In genomic region chr3:89997791-89998495, GRCm38 (mm10) we compare ENCODE assay signal across 8 mouse cellular contexts. TPM values are rescaled to one million over a fixed set of nuclear protein-coding genes. Genes with fewer than 3 reads are reported as not detected.
DNase-seq lines count a peak whose midpoint lies in the region; ATAC-seq and TF ChIP-seq lines count a peak whose summit lies in the region.

No protein-coding gene starts in this region.

- no peaks in the 10 kb centered on the region for H3K4me1 ChIP-seq in ES-Bruce4 (ENCODE audit: control insufficient read depth, insufficient read depth, low read length)
- peaks cover 8% of the 10 kb centered on the region; the same call in 1 of the 2 replicates for H3K4me1 ChIP-seq in heart, postnatal 0 days (ENCODE audit: control insufficient read depth, insufficient read depth)

- WGBS in heart, postnatal 0 days, result 13% methylated on average over 21 of the region's 23 CpGs

- H3K27me3 ChIP-seq in ES-Bruce4 (ENCODE audit: control insufficient read depth, insufficient read depth, low read length, poor library complexity, severe bottlenecking), result no peaks in the 10 kb centered on the region
- H3K27me3 ChIP-seq in heart, postnatal 0 days (ENCODE audit: control insufficient read depth, insufficient read depth, low read length), result no peaks in the 10 kb centered on the region

- intact Hi-C loops in left cerebral cortex, postnatal 10 days (cut with DNase I), result loop anchor here (5.0 kb wide), 1 partner anchor 36 kb away; the partner anchor contains the start of gene Atp8b2

- TF ChIP-seq CTCF in ES-Bruce4 (IDR thresholded peaks at IDR 0.05; ENCODE audit: low read depth, low read length), result no peak
- no peak for TF ChIP-seq CTCF in heart, postnatal 0 days (IDR thresholded peaks at IDR 0.05; ENCODE audit: low read depth)

- ATAC-seq in heart, postnatal 0 days (ENCODE audit: insufficient read depth, low read depth), result peak; percentile 40

- TF ChIP-seq EP300 in ES-Bruce4 (IDR thresholded peaks at IDR 0.05; ENCODE audit: insufficient read depth, low read depth, low read length), result no peak
- no peak for TF ChIP-seq EP300 in heart, postnatal 0 days (IDR thresholded peaks at IDR 0.05; ENCODE audit: low read depth)

- H3K4me3 ChIP-seq in ES-Bruce4 (ENCODE audit: low read depth, low read length), result peak overlapping the region; percentile 98
- peak overlapping the region; percentile 66 for H3K4me3 ChIP-seq in heart, postnatal 0 days (ENCODE audit: low read depth, low read length)

- H3K36me3 ChIP-seq in ES-Bruce4 (ENCODE audit: control insufficient read depth, insufficient read depth, low read length, poor library complexity, severe bottlenecking), result peaks cover 44% of the 10 kb centered on the region
- H3K36me3 ChIP-seq in heart, postnatal 0 days (replicated peaks; ENCODE audit: control insufficient read depth, insufficient read depth, low read length), result peaks cover 43% of the 10 kb centered on the region

- H3K9ac ChIP-seq in ES-Bruce4 (ENCODE audit: low read depth, poor library complexity, severe bottlenecking), result peak overlapping the region; percentile 87
- peak overlapping the region; percentile 76 for H3K9ac ChIP-seq in heart, postnatal 0 days (replicated peaks; ENCODE audit: low read depth, low read length)

- peak overlapping the region; percentile 97 for H3K4me2 ChIP-seq in heart, postnatal 0 days (ENCODE audit: low read depth, low read length)

- DNase-seq in cerebellum, adult 11 months, result peak; percentile 8
- no peak for DNase-seq in cerebellum, adult 9-11 months
- peak; percentile 4 for DNase-seq in embryo, embryonic 11.5 days (ENCODE audit: low read depth, low spot score)
- DNase-seq in heart, postnatal 0 days (ENCODE audit: low spot score), result peak; percentile 24
- peak; percentile 23 to 43 for DNase-seq in left cerebral cortex, postnatal 10 days (ENCODE audit: extremely low spot score in 1 of 2, low spot score in 2 of 2)
- peak; percentile 63 for DNase-seq in mesoderm, embryonic 11.5 days (ENCODE audit: low read depth, low spot score)
- peak; percentile 4 for DNase-seq in thymus, postnatal 25 days

- TF ChIP-seq POLR2A in ES-Bruce4 (IDR thresholded peaks at IDR 0.05; ENCODE audit: insufficient read depth, low read length), result no peak

- H3K9me3 ChIP-seq in ES-Bruce4 (replicated peaks; ENCODE audit: control insufficient read depth, insufficient read depth, low read length, poor library complexity, severe bottlenecking), result no peaks in the 10 kb centered on the region
- no peaks in the 10 kb centered on the region for H3K9me3 ChIP-seq in heart, postnatal 0 days (replicated peaks; ENCODE audit: control insufficient read depth, low read length)

- peak overlapping the region; percentile 87 for H3K27ac ChIP-seq in ES-Bruce4 (ENCODE audit: insufficient read depth, low read length)
- peak overlapping the region; percentile 77 for H3K27ac ChIP-seq in heart, postnatal 0 days (ENCODE audit: low read depth)

RNA-seq across cellular contexts. Expression of gene Hax1, which starts 0.6 kb away (rescaled TPM):
- polyA plus RNA-seq in ES-Bruce4 (2011; ENCODE audit: insufficient read depth, insufficient read length, low read depth, missing spikeins), result 169 and 170 TPM in 2 replicates
- 37.9 and 45.0 TPM in 2 replicates for total RNA-seq in heart, postnatal 0 days (2014; rRNA removed; ENCODE audit: low replicate concordance)
- 64.2 and 70.3 TPM in 2 replicates for polyA plus RNA-seq in heart, postnatal 0 days (2015; fragmentation: Nextera tagmentation; extraction: Ambion mirVana)
- total RNA-seq in left cerebral cortex, postnatal 10 days (2021), result 10 to 100 TPM; 53.4 to 60.2 TPM

RNA-seq across cellular contexts. Expression of gene Atp8b2, which starts 34.6 kb away (rescaled TPM):
- polyA plus RNA-seq in ES-Bruce4 (2011; ENCODE audit: insufficient read depth, insufficient read length, low read depth, missing spikeins), result 26.8 and 32.1 TPM in 2 replicates
- total RNA-seq in heart, postnatal 0 days (2014; rRNA removed; ENCODE audit: low replicate concordance), result 38.9 and 52.4 TPM in 2 replicates
- polyA plus RNA-seq in heart, postnatal 0 days (2015; fragmentation: Nextera tagmentation; extraction: Ambion mirVana), result 4.5 and 5.2 TPM in 2 replicates
- 10 to 100 TPM; 77.0 to 88.7 TPM for total RNA-seq in left cerebral cortex, postnatal 10 days (2021)

RNA-seq across cellular contexts. Expression of gene 4933434E20Rik, which starts 53.5 kb away (rescaled TPM):
- polyA plus RNA-seq in ES-Bruce4 (2011; ENCODE audit: insufficient read depth, insufficient read length, low read depth, missing spikeins), result 67.1 and 67.6 TPM in 2 replicates
- total RNA-seq in heart, postnatal 0 days (2014; rRNA removed; ENCODE audit: low replicate concordance), result 111 and 183 TPM in 2 replicates
- 151 and 165 TPM in 2 replicates for polyA plus RNA-seq in heart, postnatal 0 days (2015; fragmentation: Nextera tagmentation; extraction: Ambion mirVana)
- 10 to 100 TPM; 76.1 to 76.6 TPM for total RNA-seq in left cerebral cortex, postnatal 10 days (2021)

RNA-seq across cellular contexts. Expression of gene Ubap2l, which starts 54.5 kb away (rescaled TPM):
- polyA plus RNA-seq in ES-Bruce4 (2011; ENCODE audit: insufficient read depth, insufficient read length, low read depth, missing spikeins), result 414 and 432 TPM in 2 replicates
- 64.2 and 69.7 TPM in 2 replicates for total RNA-seq in heart, postnatal 0 days (2014; rRNA removed; ENCODE audit: low replicate concordance)
- polyA plus RNA-seq in heart, postnatal 0 days (2015; fragmentation: Nextera tagmentation; extraction: Ambion mirVana), result 88.9 and 92.0 TPM in 2 replicates
- total RNA-seq in left cerebral cortex, postnatal 10 days (2021), result 100 to 1,000 TPM; 189 to 202 TPM
